ENCODE assay signal across 11 mouse cellular contexts in the genomic region with DNA sequence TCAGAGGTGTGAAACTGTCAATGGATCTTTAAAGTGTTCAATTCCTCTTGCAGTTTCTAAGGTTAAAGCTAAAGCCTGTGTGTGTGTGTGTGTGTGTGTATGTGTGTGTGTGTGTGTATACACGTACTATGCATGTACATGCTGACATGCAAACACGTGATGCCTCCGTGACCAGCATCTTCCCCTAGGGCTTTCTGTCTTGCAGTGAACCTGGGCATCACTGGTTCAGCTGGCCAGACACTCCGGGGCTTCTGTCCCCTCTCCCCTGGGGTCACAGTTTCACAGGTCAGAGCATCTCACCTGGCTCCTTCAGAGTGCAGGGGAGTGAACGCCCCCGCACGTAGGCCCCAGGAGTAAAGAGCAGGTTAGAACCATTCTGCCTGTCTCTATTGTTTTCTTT. TPM values are rescaled to one million over a fixed set of nuclear protein-coding genes. Genes with fewer than 3 reads are reported as not detected.
DNase-seq lines count a peak whose midpoint lies in the region; ATAC-seq and TF ChIP-seq lines count a peak whose summit lies in the region.
"Had no signal": no experiment of that assay in that cellular context is flagged by ENCODE, and none has a peak within 500 bp of the region (broad histone marks: within the 10 kb centered on the region; RNA-seq: fewer than 3 reads in every experiment).

No protein-coding gene starts in this region.

- no peak overlapping the region for H3K27ac ChIP-seq in lung, embryonic 14.5 days (ENCODE audit: low read depth)
- H3K27ac ChIP-seq in hindbrain, embryonic 11.5 days (ENCODE audit: low read depth, low read length) = peak overlapping the region; percentile 91
- H3K27ac ChIP-seq in liver, embryonic 15.5 days (replicated peaks) = peak overlapping the region; percentile 66
- no peak overlapping the region for H3K27ac ChIP-seq in stomach, embryonic 15.5 days
- H3K27ac ChIP-seq: lung, embryonic 15.5 days had no signal

- no peaks in the 10 kb centered on the region for H3K9me3 ChIP-seq in lung, embryonic 14.5 days (ENCODE audit: low read depth, low read length)
- H3K9me3 ChIP-seq in hindbrain, embryonic 11.5 days (ENCODE audit: control insufficient read depth, low read length) = no peaks in the 10 kb centered on the region
- no peaks in the 10 kb centered on the region for H3K9me3 ChIP-seq in liver, embryonic 15.5 days (replicated peaks)
- no peaks in the 10 kb centered on the region for H3K9me3 ChIP-seq in stomach, embryonic 15.5 days
- H3K9me3 ChIP-seq: lung, embryonic 15.5 days had no signal

- no peak overlapping the region for H3K9ac ChIP-seq in lung, embryonic 14.5 days
- H3K9ac ChIP-seq in hindbrain, embryonic 11.5 days (ENCODE audit: low read depth, low read length) = peak overlapping the region; percentile 94
- H3K9ac ChIP-seq in liver, embryonic 15.5 days = peak overlapping the region; percentile 50; the same call in 1 of the 2 replicates
- no peak overlapping the region for H3K9ac ChIP-seq in stomach, embryonic 15.5 days
- H3K9ac ChIP-seq: lung, embryonic 15.5 days had no signal

- no peak for ATAC-seq in lung, embryonic 14.5 days (ENCODE audit: insufficient read depth)
- ATAC-seq in hindbrain, embryonic 11.5 days (ENCODE audit: low FRiP score) = 0 out of 2 replicates have a peak, but pooled peaks have one; percentile 14
- ATAC-seq in liver, embryonic 15.5 days (ENCODE audit: insufficient read depth) = no peak
- no peak for ATAC-seq in stomach, embryonic 15.5 days (ENCODE audit: insufficient read depth, low FRiP score, low read depth)

- H3K36me3 ChIP-seq in lung, embryonic 14.5 days (ENCODE audit: insufficient read depth) = no peaks in the 10 kb centered on the region
- H3K36me3 ChIP-seq in hindbrain, embryonic 11.5 days (ENCODE audit: control insufficient read depth, insufficient read depth, low read length) = no peaks in the 10 kb centered on the region
- H3K36me3 ChIP-seq in liver, embryonic 15.5 days (replicated peaks) = peaks cover 8% of the 10 kb centered on the region
- H3K36me3 ChIP-seq in stomach, embryonic 15.5 days = no peaks in the 10 kb centered on the region
- H3K36me3 ChIP-seq: lung, embryonic 15.5 days had no signal

- H3K4me3 ChIP-seq in lung, embryonic 14.5 days (ENCODE audit: low read depth, low read length) = no peak overlapping the region
- peak overlapping the region; percentile 84 for H3K4me3 ChIP-seq in hindbrain, embryonic 11.5 days (ENCODE audit: low read depth, low read length)
- H3K4me3 ChIP-seq in liver, embryonic 15.5 days (replicated peaks) = peak overlapping the region; percentile 28
- H3K4me3 ChIP-seq in stomach, embryonic 15.5 days (replicated peaks) = no peak overlapping the region

- TF ChIP-seq CTCF in lung, embryonic 14.5 days (IDR thresholded peaks at IDR 0.05; ENCODE audit: low read depth) = no peak

- WGBS in lung, embryonic 14.5 days = 66% methylated on average over 7 of the region's 7 CpGs
- 28% methylated on average over 7 of the region's 7 CpGs for WGBS in hindbrain, embryonic 11.5 days
- 77% methylated on average over 7 of the region's 7 CpGs for WGBS in liver, embryonic 15.5 days (ENCODE audit: insufficient replicate concordance)
- 58% methylated on average over 7 of the region's 7 CpGs for WGBS in stomach, embryonic 15.5 days

- H3K4me1 ChIP-seq in lung, embryonic 14.5 days (ENCODE audit: insufficient read depth) = no peaks in the 10 kb centered on the region
- peaks cover 7% of the 10 kb centered on the region; the same call in 1 of the 2 replicates for H3K4me1 ChIP-seq in hindbrain, embryonic 11.5 days (replicated peaks; ENCODE audit: control insufficient read depth, insufficient read depth, low read length)
- peaks cover 72% of the 10 kb centered on the region for H3K4me1 ChIP-seq in liver, embryonic 15.5 days (replicated peaks)
- peaks cover 4% of the 10 kb centered on the region; the same call in 1 of the 2 replicates for H3K4me1 ChIP-seq in stomach, embryonic 15.5 days

- no peak for DNase-seq in lung, embryonic 14.5 days
- DNase-seq in lung, postnatal 14 days = no peak
- peak; percentile 53 for DNase-seq in hindbrain, embryonic 11.5 days (ENCODE audit: low spot score)
- DNase-seq in lung, postnatal 4 days = no peak
- DNase-seq in gastrocnemius, postnatal 10 days = no peak
- no peak for DNase-seq in adrenal gland, postnatal 36 days
- DNase-seq: kidney, adult 18-20 months; thymus, postnatal 4 days had no signal

- H3K27me3 ChIP-seq in lung, embryonic 14.5 days (ENCODE audit: insufficient read depth, low read length) = no peaks in the 10 kb centered on the region
- H3K27me3 ChIP-seq in hindbrain, embryonic 11.5 days (ENCODE audit: control insufficient read depth, insufficient read depth, low read length) = no peaks in the 10 kb centered on the region
- no peaks in the 10 kb centered on the region for H3K27me3 ChIP-seq in liver, embryonic 15.5 days
- H3K27me3 ChIP-seq in stomach, embryonic 15.5 days (replicated peaks) = no peaks in the 10 kb centered on the region
- H3K27me3 ChIP-seq: lung, embryonic 15.5 days had no signal

- peak overlapping the region; percentile 83; the same call in 1 of the 2 replicates for H3K4me2 ChIP-seq in lung, embryonic 14.5 days
- H3K4me2 ChIP-seq in hindbrain, embryonic 11.5 days (replicated peaks; ENCODE audit: low read depth, low read length) = peak overlapping the region; percentile 71
- peak overlapping the region; percentile 87 for H3K4me2 ChIP-seq in liver, embryonic 15.5 days
- peak overlapping the region; percentile 79 for H3K4me2 ChIP-seq in stomach, embryonic 15.5 days

RNA-seq across cellular contexts. Expression of a gene that starts 2.0 kb away (rescaled TPM):
- 39.2 and 44.1 TPM in 2 replicates for polyA plus RNA-seq in lung, embryonic 14.5 days (2014; fragmentation: Nextera tagmentation; extraction: Ambion mirVana)
- 135 and 147 TPM in 2 replicates for polyA plus RNA-seq in hindbrain, embryonic 11.5 days (2014; fragmentation: Nextera tagmentation; extraction: Ambion mirVana)
- polyA plus RNA-seq in liver, embryonic 15.5 days (2015; fragmentation: Nextera tagmentation; extraction: Ambion mirVana) = 39.8 and 41.9 TPM in 2 replicates
- 77.2 and 80.9 TPM in 2 replicates for polyA plus RNA-seq in stomach, embryonic 15.5 days (2015; fragmentation: Nextera tagmentation; extraction: Ambion mirVana)
- 10 to 100 TPM; 10.4 to 13.5 TPM for total RNA-seq in gastrocnemius, postnatal 10 days (2021)
- 1 to 10 TPM; 8.0 to 8.3 TPM for total RNA-seq in adrenal gland, postnatal 36 days (2021)

RNA-seq across cellular contexts. Expression of a gene that starts 20.3 kb away (rescaled TPM):
- not detected in 2 replicates for polyA plus RNA-seq in lung, embryonic 14.5 days (2014; fragmentation: Nextera tagmentation; extraction: Ambion mirVana)
- polyA plus RNA-seq in hindbrain, embryonic 11.5 days (2014; fragmentation: Nextera tagmentation; extraction: Ambion mirVana) = not detected in 2 replicates
- not detected in 2 replicates for polyA plus RNA-seq in liver, embryonic 15.5 days (2015; fragmentation: Nextera tagmentation; extraction: Ambion mirVana)
- polyA plus RNA-seq in stomach, embryonic 15.5 days (2015; fragmentation: Nextera tagmentation; extraction: Ambion mirVana) = not detected in 2 replicates
- total RNA-seq in gastrocnemius, postnatal 10 days (2021) = not detected
- total RNA-seq in adrenal gland, postnatal 36 days (2021) = not detected
- polyA plus RNA-seq: lung, embryonic 15.5 days had no signal

RNA-seq across cellular contexts. Expression of a gene that starts 36.5 kb away (rescaled TPM):
- not detected in 2 replicates for polyA plus RNA-seq in lung, embryonic 14.5 days (2014; fragmentation: Nextera tagmentation; extraction: Ambion mirVana)
- 0.03 TPM in 1 of 2 replicates, not detected in the other for polyA plus RNA-seq in hindbrain, embryonic 11.5 days (2014; fragmentation: Nextera tagmentation; extraction: Ambion mirVana)
- not detected in 2 replicates for polyA plus RNA-seq in liver, embryonic 15.5 days (2015; fragmentation: Nextera tagmentation; extraction: Ambion mirVana)
- polyA plus RNA-seq in stomach, embryonic 15.5 days (2015; fragmentation: Nextera tagmentation; extraction: Ambion mirVana) = not detected in 2 replicates
- total RNA-seq in gastrocnemius, postnatal 10 days (2021) = not detected
- total RNA-seq in adrenal gland, postnatal 36 days (2021) = not detected
- polyA plus RNA-seq: lung, embryonic 15.5 days had no signal

RNA-seq across cellular contexts. Expression of a gene that starts 38.5 kb away (rescaled TPM):
- not detected in 2 replicates for polyA plus RNA-seq in lung, embryonic 14.5 days (2014; fragmentation: Nextera tagmentation; extraction: Ambion mirVana)
- not detected in 2 replicates for polyA plus RNA-seq in hindbrain, embryonic 11.5 days (2014; fragmentation: Nextera tagmentation; extraction: Ambion mirVana)
- 0.02 TPM in 1 of 2 replicates, not detected in the other for polyA plus RNA-seq in liver, embryonic 15.5 days (2015; fragmentation: Nextera tagmentation; extraction: Ambion mirVana)
- not detected in 2 replicates for polyA plus RNA-seq in stomach, embryonic 15.5 days (2015; fragmentation: Nextera tagmentation; extraction: Ambion mirVana)
- not detected for total RNA-seq in gastrocnemius, postnatal 10 days (2021)
- total RNA-seq in adrenal gland, postnatal 36 days (2021) = not detected
- polyA plus RNA-seq: lung, embryonic 15.5 days had no signal

RNA-seq across cellular contexts. Expression of a gene that starts 58.0 kb away (rescaled TPM):
- not detected in 2 replicates for polyA plus RNA-seq in lung, embryonic 14.5 days (2014; fragmentation: Nextera tagmentation; extraction: Ambion mirVana)
- polyA plus RNA-seq in hindbrain, embryonic 11.5 days (2014; fragmentation: Nextera tagmentation; extraction: Ambion mirVana) = not detected in 2 replicates
- polyA plus RNA-seq in liver, embryonic 15.5 days (2015; fragmentation: Nextera tagmentation; extraction: Ambion mirVana) = not detected in 2 replicates
- not detected in 2 replicates for polyA plus RNA-seq in stomach, embryonic 15.5 days (2015; fragmentation: Nextera tagmentation; extraction: Ambion mirVana)
- total RNA-seq in gastrocnemius, postnatal 10 days (2021) = not detected
- not detected for total RNA-seq in adrenal gland, postnatal 36 days (2021)
- polyA plus RNA-seq: lung, embryonic 15.5 days had no signal

Comparison
In these comparisons a context has a peak if more than half of its experiments do, and no peak if none do; other contexts are left out.
1. H3K27ac ChIP-seq: peak in hindbrain, embryonic 11.5 days (single experiment) and liver, embryonic 15.5 days (single experiment); none in lung, embryonic 14.5 days (single experiment) and stomach, embryonic 15.5 days (single experiment).
2. H3K4me3 ChIP-seq: peak in hindbrain, embryonic 11.5 days (single experiment) and liver, embryonic 15.5 days (single experiment); none in lung, embryonic 14.5 days (single experiment) and stomach, embryonic 15.5 days (single experiment).
3. H3K9ac ChIP-seq: peak in hindbrain, embryonic 11.5 days (single experiment) and liver, embryonic 15.5 days (single experiment); none in lung, embryonic 14.5 days (single experiment) and stomach, embryonic 15.5 days (single experiment).
4. Peak in every context shown above with its lines, with median percentiles within 50 percentile points of each other: H3K4me2 ChIP-seq.